Comparison of ENCODE assay signal across 10 mouse cellular contexts in the genomic region with DNA sequence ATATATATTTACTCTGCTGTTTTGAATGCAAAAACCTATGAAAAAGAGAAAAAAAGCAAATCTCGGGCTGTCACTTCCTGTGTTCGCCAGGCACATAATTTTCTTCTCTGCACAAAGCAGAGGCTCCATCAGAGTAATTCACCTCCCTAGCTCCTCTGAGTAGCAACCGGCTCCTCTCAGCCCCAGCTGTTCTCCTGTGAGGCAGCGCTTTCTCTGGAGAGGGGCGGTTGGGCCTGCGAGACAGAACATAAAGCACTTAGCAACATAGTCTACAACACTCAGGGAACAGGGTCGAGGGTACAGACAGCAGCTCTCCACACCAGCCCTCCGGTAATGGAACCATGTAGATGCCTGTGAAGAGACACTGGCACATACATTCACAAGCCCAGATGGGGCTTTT.
DNase-seq lines count a peak whose midpoint lies in the region; ATAC-seq lines count a peak whose summit lies in the region.
"Had no signal": no experiment of that assay in that cellular context is flagged by ENCODE, and none has a peak within 500 bp of the region (broad histone marks: within the 10 kb centered on the region; RNA-seq: fewer than 3 reads in every experiment).

No protein-coding gene starts in this region.

- H3K27ac ChIP-seq in embryonic facial prominence, embryonic 12.5 days: peak overlapping the region; percentile 47
- H3K27ac ChIP-seq in hindbrain, embryonic 15.5 days (replicated peaks): peak overlapping the region; percentile 56
- H3K27ac ChIP-seq: kidney, embryonic 15.5 days had no signal

- H3K9me3 ChIP-seq in embryonic facial prominence, embryonic 12.5 days: no peaks in the 10 kb centered on the region
- no peaks in the 10 kb centered on the region for H3K9me3 ChIP-seq in hindbrain, embryonic 15.5 days
- H3K9me3 ChIP-seq: kidney, embryonic 15.5 days had no signal

- no peaks in the 10 kb centered on the region for H3K27me3 ChIP-seq in embryonic facial prominence, embryonic 12.5 days
- H3K27me3 ChIP-seq in hindbrain, embryonic 15.5 days: no peaks in the 10 kb centered on the region
- H3K27me3 ChIP-seq: kidney, embryonic 15.5 days had no signal

- no peak overlapping the region for H3K4me3 ChIP-seq in embryonic facial prominence, embryonic 12.5 days
- no peak overlapping the region for H3K4me3 ChIP-seq in hindbrain, embryonic 15.5 days
- H3K4me3 ChIP-seq: kidney, embryonic 15.5 days had no signal

- WGBS in embryonic facial prominence, embryonic 12.5 days: 26% methylated on average over 8 of the region's 8 CpGs
- WGBS in hindbrain, embryonic 15.5 days: 32% methylated on average over 8 of the region's 8 CpGs

- peak; percentile 47; the same call in 1 of the 2 replicates for ATAC-seq in frontal cortex, adult (ENCODE audit: low TSS enrichment)
- no peak for ATAC-seq in embryonic facial prominence, embryonic 12.5 days (ENCODE audit: insufficient number of reproducible peaks, insufficient read depth, low FRiP score, low TSS enrichment)
- no peak for ATAC-seq in hindbrain, embryonic 15.5 days (ENCODE audit: low FRiP score, low read depth)

- no peaks in the 10 kb centered on the region for H3K36me3 ChIP-seq in embryonic facial prominence, embryonic 12.5 days
- no peaks in the 10 kb centered on the region for H3K36me3 ChIP-seq in hindbrain, embryonic 15.5 days
- H3K36me3 ChIP-seq: kidney, embryonic 15.5 days had no signal

- peaks cover 20% of the 10 kb centered on the region for H3K4me1 ChIP-seq in embryonic facial prominence, embryonic 12.5 days
- H3K4me1 ChIP-seq in hindbrain, embryonic 15.5 days (replicated peaks): peaks cover 13% of the 10 kb centered on the region
- H3K4me1 ChIP-seq: kidney, embryonic 15.5 days had no signal

- no peak overlapping the region for H3K9ac ChIP-seq in embryonic facial prominence, embryonic 12.5 days
- H3K9ac ChIP-seq in hindbrain, embryonic 15.5 days: no peak overlapping the region
- H3K9ac ChIP-seq: kidney, embryonic 15.5 days had no signal

- no peak for DNase-seq in frontal cortex, postnatal 25 days (ENCODE audit: low spot score in 2 of 2)
- peak; percentile 20 for DNase-seq in neural tube, embryonic 10.5 days (ENCODE audit: extremely low spot score, low spot score)
- DNase-seq in gastrocnemius, postnatal 10 days: no peak
- no peak for DNase-seq in urinary bladder, postnatal 25 days (ENCODE audit: low spot score)
- no peak for DNase-seq in urinary bladder, postnatal 10 days (ENCODE audit: low spot score)
- DNase-seq: spleen, adult 18-20 months had no signal

- no peak overlapping the region for H3K4me2 ChIP-seq in embryonic facial prominence, embryonic 12.5 days (replicated peaks)
- H3K4me2 ChIP-seq in hindbrain, embryonic 15.5 days: no peak overlapping the region
- H3K4me2 ChIP-seq: kidney, embryonic 15.5 days had no signal
